Mouse (Mus musculus) layer of hippocampus, postnatal 14 days (tissue): ENCODE measurements at regions not wholly inside any gene's neighbourhood (a gene's known extent, or its start where the extent isn't known, plus 50 kb on each side); places are given as distances from the start of the nearest gene placed in this dataset.

Experiments
- DNase-seq, 2 experiments: peaks; one replicate each; pipeline ENCODE4 v3.0.0; 2021 to 2022; ENCODE audit warnings: low spot score in 2 of 2, mixed read lengths in 1 of 2

DNA sequence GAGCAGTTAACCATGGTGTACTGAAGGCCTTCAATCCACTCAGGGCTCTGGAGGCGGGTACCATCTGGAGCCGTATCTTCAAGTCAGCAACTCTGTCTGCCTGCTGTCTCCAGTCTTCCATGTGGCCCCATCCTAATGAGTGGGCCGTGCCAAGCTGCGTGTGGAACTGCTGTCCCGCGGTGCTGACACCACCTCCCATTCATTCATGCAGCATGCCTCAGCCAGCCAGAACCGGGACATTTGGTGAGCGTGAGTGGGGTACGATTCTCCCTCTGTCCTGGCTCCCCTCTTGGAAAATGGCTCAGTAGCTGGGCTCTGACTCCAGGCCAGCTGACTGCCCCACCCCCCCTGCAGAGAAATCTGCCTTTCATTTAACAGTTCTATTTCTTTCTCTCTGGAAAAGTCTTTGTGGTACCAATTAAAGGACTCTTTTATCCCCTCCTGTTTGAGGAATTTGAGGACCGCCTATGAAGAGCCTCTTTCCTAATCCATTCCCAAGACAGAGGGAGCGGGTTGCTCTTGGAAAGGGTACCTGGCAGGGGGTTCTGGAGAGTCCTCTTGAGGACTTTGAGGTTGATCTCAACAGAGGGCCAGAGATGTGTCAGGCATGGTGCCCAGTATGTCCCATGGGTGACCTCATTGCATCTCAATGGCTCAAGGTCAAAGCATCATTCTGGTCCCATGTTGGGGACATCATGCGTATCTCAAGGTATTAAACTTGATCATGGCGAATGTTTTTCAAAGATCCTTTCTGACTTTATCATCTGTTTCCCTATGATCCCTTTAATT, 55.5 kb upstream of the Brd7 start:
- peak; percentile 64 to 86 for DNase-seq

DNA sequence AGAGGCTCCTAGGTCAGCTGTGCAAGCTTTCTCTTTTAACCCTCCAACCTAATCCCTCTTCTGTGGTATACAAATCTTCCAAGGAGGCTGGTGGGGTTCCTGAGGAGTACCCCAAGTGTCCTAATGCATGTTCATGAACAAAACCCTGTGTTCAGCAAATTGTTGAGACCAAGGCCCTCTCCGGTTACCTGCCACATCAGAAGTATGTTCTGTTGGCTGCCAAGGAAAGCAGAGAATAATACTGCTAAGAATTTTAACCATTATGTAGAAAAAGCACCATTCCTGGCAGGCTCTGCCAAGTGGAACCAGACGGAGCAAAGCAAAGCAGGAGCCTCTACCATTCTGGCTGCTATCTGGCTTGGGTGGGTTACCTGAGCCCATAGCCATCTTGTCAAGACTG, 61.3 kb upstream of the Brd7 start:
- DNase-seq: no peak

DNA sequence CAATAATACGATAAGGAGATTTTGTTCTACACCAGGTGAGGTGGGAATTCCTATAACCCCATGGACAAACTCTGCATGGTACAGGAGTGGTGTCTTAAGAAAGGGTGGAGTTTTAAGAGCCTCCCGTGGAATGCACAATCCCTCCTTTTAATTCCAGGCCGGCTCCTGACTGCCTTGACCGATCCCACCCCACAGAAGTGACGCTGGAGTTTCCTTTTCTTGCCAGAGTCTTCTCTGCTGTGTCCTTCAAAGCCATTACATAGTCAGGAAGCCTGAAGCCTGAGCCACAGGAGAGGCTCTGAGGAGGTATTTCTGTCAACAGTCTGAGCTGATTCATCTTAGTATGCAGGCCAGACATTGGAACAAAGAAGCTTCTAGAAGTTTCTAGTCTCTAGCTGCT, 66.6 kb upstream of the Brd7 start:
- DNase-seq: no peak

DNA sequence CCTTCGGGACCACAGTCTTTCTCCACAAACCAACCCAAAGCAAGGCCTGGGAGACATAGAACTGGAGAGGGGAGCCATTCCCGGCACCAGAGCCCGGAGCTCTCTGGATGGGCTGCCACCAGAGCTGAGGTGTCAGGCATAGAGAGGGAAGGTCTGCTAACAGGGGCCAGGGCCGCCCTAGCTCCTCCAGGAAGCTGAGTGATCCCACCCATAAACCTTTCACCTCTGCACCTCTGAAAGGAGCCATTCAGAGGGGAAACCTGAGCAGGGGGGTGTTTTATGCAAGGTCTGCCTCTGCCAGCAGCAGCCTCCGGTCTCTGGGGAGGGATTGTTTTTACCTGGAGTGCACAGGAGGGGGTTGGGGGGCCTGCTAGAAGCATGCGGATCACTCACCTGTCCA, 69.4 kb upstream of the Brd7 start:
- no peak for DNase-seq

DNA sequence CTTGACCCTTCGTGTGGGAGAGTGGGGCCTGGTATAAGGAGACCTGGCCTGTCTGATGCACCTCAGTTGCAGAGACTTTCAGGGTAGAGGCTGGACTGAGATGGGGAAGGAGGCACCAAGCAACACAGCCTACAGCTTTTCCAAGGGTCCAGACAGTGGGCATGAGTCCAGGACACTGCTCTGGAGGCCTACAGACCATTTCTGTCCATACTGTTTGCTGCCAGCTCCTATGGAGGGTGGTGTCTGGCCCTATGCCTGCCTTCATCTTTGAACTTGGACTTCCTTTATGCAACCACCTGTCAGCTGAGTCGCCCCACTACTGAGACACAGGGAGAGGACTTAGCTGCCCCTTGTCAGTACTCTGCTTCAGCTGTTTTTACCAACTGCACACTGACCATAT, 73.7 kb upstream of the Brd7 start:
- DNase-seq: no peak

DNA sequence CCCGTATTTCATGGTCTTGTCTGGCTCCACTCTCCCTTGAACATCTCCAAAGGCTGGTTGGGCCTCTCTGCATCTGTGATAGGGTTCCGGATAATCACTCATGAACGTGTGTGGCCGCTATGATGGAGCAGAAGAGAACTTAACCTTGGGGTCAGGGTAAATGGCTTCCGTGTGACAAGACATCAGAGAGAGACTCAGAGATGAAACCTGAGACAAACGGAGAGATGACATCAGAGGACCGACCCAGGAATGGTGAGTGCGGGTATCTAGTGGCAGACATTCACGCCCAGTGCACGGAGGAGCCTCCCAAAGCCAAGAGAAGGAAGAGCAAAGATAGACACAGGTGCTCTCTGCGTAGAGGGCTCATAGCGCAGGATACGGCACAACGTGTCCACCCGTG, 78.2 kb upstream of the Brd7 start:
- no peak for DNase-seq

DNA sequence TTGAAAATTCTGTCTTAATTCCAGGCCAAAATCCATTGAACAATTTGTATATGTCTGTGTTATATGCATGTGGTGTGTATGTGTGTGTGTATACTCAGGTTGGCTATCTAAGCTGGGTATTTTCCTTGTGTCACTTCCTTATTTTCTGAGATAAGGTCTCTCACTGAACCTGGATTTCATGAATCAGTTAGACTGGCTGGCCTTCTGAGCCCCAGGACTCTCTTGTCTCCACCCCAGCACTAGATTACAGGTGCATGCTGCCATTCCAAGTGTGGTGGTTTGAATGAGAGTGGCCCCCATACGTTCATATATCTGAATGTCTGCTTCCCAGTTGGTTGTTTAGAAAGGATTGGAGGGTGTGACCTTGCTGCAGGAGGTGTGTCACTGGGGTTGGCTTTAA, 77.8 kb upstream of the Nkd1 start:
- DNase-seq: no peak

DNA sequence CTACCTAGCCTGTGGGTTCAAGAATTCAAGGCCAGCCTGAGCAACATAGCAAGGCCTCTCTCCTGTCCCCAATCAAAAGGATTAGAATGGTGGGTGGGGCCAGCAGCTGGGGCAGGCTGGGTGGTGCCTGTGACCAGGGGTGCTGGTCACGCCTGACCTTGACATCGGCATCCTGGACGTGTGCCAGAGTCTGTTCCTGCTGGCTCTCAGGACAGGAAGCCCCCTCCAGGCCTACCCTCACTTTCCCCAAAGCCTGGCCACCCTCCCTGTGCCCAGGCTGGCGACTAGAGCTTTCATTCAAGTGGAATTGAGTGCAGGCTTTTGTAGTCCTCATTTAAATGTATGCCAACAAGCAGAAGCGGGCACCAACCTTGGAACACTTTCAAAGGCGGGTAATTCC, 73.7 kb upstream of the Nkd1 start:
- peak in 1 of 2 experiments; percentile 47 for DNase-seq

DNA sequence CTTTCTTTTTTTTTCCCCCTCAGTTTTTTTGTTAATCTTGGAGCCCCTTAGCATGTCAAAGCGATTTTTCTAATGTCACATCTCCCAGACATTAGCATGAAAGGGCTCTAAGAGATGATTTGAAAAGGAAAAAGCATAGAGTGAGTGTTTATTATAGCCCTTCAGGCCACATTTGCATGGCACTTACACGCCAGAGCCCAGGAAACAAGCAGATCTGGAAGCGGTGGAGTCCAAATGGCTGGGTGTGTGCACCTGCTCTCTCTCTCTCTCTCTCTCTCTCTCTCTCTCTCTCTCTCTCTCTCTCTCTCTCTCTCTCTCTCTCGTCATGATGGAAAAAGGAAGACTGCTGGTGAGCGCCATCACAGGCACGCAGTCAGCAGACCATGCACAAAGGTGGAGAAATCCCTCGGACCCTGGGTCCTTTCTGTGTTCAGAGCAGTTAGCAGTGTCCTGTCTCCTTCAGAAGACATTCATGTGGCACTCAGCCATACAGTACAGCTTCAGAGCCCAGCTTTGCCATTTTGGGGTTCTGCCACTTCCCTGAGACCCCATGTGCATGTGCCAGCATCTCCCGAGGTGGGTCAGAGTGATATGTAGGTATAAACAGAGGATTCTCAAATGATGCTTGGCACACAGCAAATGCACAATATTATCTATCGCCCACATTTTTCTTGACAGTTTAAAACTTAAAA, 73.2 kb upstream of the Nkd1 start:
- no peak for DNase-seq

DNA sequence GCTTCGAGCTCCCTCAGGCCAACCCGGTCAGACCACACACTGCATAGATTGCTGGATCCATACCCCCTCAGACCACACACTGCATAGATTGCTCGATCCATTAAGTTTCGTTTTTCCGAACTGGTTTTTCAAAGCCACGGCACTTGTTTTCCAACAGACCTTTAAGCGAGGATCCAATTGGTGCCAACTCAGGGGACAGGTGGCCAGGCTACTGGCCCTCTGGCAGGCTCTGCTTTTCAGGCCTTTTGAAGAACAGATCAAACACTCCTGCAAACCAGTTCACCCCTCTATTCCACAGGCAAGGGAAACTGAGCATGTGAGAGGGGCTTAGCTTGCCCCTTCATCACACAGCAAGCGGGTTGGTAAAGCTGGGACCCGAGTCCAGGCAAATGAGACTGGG, 72.2 kb upstream of the Nkd1 start:
- no peak for DNase-seq

DNA sequence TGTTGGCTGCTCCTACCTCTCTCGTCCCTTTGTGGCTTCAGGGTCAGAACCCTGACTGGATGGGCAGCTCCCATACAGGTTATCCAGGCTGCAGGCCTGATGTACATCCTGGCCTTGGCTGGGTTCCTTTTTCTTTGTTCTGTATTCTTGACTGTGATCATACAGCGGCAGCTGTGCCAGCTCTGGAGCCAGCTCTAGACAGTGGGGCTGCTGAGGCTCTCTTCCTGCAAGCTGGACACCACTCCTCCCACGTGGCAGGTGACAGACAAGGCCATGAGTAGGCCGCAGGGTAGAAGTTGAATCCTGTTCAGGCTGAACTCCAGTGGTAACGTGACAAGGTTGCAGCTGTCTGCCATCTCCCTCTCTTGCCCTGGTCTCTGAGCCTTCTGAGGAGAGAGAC, 71.6 kb upstream of the Nkd1 start:
- DNase-seq: no peak

DNA sequence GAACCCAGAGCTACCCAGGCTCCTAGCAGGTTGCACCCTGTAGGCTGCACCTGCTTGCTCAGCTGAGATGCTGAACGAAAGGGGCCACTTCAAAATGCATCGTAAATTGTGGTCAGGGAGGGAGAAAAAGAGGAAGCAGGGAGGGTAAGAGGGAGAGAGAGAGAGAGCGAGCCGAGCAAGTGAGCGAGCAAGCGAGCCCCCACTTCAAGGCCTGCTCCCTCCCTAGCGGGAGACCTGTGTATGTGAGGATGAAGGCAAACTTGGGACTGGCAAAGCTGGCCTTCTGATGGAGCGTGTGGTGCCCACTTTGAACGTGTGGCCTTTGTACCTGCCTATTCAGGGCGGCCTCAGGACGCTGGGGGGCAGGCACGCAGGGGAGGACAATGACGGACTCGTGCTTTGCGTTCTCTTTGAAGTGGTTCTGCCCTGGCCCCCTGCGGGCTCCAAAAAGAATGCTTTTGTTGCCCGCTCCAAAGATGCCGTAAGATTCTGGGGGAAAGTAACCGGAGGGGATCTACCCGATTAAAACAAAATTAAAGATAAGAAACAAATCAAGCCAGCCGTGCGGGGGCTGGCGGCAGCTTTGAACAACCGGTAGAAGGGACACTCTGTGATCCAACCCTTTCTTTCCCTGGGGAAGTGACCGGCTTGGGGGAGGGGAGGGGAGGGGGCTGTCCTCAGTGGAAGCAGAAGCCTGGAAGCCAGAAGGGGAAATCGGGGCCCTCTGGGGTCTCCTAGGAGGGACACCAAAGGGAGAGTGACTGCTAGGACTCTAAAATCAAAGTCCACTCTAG, 70.1 kb upstream of the Nkd1 start:
- DNase-seq: no peak

DNA sequence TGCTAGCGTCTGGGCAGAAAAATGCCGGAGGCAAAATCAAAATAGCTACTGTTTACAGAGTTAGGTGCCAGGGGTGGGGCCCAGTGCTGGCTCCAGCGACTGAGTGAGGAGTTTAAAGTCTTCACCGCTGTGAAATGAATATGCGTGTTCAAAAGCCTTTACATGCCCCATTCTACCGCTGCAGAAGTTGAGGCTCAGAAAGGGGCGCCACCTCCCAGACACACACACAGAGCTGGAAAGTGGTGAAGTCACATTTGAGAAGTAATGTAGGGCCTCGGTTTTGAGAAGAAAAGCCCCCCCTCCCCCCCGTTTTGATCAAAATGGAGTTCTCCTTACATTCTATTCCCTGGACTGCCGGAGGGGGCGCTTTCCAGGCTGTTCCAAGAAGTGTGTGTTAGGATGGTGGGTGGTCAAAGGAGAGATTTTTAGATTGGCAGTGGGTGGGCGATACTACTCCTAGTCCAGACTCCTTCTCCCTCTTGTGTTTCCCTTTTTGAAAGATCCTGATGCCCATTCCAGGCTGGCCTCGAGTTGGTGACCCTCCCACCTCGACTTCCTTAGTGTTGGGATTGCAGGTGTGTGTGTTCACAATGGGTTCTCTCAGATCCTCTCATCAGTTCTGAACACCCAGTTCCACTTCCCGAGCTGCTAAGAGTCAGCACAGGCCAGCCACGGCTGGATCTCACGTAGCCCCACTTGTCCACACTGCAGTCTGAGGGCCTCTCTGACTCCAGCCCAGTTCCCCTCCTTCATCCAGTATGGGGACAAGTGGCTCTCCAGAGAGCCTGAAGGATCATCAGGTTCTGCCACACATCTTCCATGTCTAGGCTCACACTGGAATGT, 69.3 kb upstream of the Nkd1 start:
- no peak for DNase-seq

DNA sequence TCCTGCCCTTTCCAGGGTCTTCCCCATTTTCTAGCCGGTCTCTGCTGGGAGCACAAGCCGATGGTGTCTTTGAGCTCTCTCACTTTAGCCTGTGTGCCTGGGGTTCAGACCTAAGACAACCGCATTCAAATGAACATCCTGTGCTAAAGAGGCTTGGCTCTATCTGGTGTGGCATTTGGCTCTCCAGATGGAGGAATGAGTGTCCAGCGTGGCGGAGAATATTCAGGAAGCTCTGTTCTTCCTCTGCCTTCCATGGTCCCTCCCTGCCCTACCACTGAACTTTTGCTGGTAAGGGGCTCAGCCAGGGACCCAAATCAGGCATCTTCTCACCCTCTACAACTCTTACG, 68.7 kb upstream of the Nkd1 start:
- no peak for DNase-seq

DNA sequence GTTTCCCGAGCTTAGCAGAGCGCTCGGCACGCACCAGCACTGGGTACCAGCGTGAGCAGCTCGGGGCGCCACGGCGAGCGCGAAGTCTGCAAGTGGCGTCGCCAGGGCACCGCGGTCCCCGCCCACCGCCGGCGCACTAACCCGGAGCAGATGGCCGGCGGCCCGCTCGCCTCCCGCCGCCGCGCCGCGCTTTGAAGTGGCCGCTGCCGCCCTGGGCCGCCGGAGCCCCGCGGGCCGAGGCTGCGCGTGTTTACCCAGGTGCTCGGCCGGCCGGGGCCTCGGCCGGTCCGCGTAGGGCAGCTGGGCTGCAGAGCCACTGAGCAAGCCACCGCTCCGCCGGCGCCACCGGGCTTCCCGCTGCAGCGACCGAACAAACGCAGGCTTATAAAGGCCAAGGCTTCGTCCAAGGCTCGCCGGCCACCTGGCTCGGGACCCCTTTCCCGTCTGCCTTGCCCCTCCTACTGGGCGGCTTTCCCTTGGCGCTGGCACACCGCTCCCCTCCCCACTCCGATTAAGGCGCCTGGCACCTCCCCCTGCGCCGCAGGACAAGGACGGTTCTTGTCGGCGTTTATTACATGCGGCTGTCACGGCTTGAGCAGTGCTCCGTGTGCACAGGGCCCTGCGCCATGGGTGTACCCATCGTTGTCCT, 67.0 kb upstream of the Nkd1 start:
- DNase-seq: peak; percentile 61 to 64

DNA sequence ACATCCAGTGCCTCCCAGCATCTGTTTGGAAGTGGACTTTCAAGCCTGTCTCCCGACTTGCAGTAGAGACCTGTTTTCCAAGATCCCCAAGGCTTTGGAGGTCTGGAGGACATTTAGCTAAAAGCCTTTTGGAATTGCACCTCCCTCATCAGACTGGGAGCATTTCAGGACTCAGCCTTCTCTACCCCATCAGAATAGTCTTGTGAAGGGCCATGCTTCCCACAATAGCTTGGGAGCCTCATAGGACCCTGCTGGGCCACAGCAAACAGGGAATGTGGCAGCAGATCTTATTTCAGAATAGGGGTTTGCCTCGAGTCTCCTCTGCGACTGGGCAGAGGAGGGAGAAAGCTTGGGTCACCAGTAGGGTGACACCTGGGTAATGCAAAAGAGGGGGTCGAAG, 66.2 kb upstream of the Nkd1 start:
- no peak for DNase-seq

DNA sequence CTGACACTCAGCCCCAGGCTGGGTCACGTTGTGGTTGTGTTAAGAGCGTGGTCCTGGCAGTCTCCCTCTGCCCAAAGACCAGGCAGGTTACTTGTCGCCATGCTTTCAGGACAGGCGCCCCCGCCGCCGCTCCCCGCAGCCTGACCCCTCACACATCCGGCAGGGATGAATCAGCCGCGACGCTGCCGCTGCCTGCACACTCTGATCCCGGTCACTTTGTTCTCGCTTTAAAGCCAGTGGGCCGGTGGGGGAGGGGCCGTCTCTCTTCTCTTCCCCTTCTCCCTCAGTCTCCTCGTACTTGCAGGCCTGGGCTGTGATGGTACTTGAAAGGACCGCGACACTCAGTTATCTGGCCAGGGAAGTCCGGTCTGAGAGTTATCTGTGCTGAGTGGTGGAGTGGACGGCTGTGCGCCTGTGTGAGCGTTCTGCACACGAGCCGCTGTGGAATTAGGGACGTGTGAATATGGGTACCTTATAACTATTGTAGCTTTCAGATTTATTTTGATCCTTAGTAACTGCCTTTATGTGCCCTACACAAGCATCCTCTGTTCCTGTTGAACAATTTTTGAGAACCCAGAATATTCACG, 65.6 kb upstream of the Nkd1 start:
- DNase-seq: no peak

DNA sequence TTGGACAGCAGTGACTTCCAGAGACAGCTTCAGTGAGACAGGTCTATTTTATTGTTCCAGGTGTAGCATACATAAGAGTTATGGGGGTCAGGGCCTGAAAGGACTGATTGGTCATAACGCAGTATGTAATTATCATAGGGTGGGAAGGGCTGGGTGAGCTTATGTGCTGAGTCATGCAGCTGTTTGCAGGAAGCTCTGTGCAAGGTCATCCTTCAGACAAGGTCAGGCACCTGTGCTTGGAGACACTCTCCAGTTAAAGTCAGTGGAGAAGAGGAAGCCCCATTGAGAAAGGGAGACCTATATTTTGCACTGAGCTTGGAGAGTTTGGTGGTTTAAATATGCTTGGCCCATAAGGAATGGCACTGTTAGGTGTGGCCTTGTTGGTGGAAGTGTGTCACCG, 62.0 kb upstream of the Nkd1 start:
- DNase-seq: no peak

DNA sequence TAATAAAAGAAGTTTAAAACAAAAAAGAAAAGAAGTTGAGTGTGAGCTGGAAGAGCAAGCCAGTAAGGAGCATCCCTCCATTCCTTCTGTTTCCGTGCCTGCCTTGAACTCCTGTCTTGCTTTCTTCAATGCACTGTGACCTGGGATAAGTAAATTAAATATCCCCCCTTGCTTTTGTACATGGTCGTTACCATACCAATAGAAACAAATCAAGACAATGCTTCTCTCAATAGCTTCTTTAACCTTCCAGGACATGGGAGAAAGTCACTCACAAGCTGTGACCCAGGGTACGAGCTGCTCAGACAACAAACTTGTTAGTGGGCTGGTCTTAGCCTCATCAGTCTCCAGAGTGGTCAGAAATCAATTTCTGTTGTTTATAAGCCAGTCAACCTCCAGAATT, 53.4 kb upstream of the Nkd1 start:
- DNase-seq: no peak

DNA sequence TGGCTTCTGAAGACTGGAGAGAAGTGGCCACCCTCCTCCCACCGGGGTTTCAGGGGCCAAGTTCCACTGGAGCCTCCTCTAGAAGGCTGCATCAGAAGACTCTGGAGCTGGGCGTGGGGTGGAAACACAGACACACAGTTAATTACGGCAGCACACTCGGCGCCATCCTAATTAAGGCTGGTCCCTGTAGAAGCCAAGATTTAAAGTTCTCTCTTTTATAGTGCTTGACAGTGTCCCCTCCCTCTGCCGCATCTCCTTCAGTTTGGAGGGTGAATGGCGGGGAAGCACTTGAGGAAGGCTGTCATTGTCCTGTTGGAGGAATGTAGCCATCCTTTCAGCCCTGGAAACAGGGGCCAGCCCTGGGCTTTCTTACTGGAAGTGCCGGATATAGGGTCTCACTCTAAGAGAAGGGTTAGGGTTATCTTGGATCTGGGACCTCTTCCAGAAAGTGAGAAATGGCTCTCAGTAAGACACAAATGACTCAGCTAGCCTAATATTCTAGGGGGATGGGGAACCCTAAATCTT, 50.2 kb upstream of the Nkd1 start:
- no peak for DNase-seq
